Mouse (Mus musculus): ENCODE measurements around the gene Gnaq. TPM values are rescaled to one million over a fixed set of nuclear protein-coding genes. Genes with fewer than 3 reads are reported as not detected.

The Gnaq gene
- polyA plus RNA-seq, 1 experiment from 2014 or later: 4.6 TPM

DNA sequence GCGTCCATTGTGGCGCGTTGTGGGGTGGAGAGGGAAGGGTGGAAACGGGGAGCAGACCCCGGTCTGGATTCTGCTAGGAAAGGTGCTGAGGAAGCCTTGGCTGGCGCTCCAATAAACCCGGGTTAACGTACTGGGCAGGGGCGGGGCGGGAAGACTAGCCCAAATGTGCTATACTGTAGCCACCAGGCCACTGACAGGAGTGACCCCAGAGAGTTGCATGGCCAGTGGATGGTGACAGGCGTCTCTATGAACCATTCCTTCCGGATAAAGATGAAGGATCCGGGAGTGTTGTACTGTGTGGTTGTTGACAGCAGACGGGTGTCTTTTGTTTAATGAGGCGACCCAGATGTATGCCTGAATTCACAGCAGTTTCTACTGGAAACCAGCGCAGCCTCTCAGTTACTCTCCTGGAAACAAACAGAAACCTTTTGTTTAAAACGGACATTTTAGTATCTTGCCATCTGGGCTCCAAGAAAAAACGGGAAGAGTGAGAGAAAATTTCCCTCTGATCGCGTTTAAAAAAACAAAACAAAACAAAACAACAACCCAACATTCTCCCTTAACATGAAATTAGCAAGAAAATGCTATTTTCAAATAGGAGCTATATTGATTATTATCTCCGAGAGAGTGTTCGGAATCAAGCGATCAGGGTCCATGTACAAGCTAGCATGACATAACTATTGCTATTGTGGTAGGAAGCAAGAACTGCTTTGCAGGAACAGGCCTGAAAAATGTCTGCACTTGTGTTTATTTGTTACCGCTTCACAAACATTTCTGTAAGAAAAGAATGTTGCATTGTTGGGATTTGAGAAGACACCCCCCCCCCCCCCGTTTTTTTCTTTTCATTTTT, 1.3 kb downstream of the Gnaq start:
- Histone ChIP-seq H3K4me2 (ENCODE audit: low read depth, low read length) (peak overlapping the region; percentile 57), H3K27me3 (ENCODE audit: control insufficient read depth, insufficient read depth, low read depth, low read length) (peaks cover 26% of the 10 kb centered on the region), H3K36me3 (ENCODE audit: control insufficient read depth, insufficient read depth) (no peaks in the 10 kb centered on the region), H3K4me1 (ENCODE audit: control insufficient read depth, low read depth, low read length) (peaks cover 4% of the 10 kb centered on the region), H3K9ac (ENCODE audit: low read depth, low read length) (peak overlapping the region; percentile 74), H3K4me3 (ENCODE audit: low read depth, low read length) (peak overlapping the region; percentile 69), H3K27ac (ENCODE audit: low read length) (peak overlapping the region; percentile 79), H3K9me3 (replicated peaks; ENCODE audit: control insufficient read depth, low read length) (no peaks in the 10 kb centered on the region)
- ATAC-seq (ENCODE audit: low read depth): no peak
- WGBS (ENCODE audit: insufficient replicate concordance): 9% methylated on average over 24 of the region's 25 CpGs

DNA sequence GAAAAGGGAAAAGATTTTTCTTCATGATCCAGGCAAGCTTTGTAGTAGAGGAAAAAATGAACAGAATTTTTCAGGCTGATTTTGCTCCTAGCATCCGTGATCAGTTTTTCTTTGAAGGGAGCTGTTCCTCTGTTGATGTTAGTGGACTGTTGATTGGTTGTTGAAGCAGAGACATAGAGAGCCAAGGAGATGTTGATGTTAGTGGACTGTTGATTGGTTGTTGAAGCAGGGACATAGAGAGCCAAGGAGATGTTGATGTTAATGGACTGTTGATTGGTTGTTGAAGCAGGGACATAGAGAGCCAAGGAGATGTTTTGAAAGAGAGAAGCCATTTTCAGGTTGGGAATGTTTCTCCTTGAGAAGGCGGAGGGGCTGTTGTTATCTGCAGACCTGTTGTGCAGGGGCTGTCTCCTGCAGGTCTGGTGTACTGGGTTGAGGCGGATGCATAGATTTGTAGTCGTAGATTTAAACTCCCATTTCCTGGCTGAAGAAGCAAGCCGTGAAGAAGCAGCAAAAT, 5.5 kb downstream of the Gnaq start:
- H3K4me1 ChIP-seq (ENCODE audit: control insufficient read depth, low read depth, low read length): peaks cover 16% of the 10 kb centered on the region

DNA sequence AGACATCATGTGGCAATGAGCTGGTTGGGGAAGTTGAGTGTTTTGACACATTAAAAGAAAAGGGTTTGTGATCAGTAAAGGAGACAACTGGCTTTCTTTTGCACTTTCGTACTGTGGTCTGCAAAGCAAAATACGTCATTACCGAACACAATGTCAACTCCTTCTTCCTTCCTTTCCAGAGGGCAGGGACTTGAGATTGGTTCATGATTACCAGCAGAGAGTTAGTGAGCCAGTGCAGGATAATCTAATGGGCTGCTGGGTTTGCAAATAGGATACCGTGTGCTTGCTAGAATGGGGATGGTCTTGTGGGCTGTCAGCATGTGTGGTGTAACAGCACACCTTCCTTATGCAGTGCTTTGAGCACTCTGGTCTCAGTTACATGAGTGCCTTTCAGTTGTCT, 8.1 kb downstream of the Gnaq start:
- Histone ChIP-seq H3K36me3 (ENCODE audit: control insufficient read depth, insufficient read depth) (no peaks in the 10 kb centered on the region), H3K9ac (ENCODE audit: low read depth, low read length) (no peak overlapping the region), H3K4me2 (ENCODE audit: low read depth, low read length) (no peak overlapping the region), H3K27me3 (ENCODE audit: control insufficient read depth, insufficient read depth, low read depth, low read length) (no peaks in the 10 kb centered on the region), H3K27ac (ENCODE audit: low read length) (0 out of 2 replicates have a peak overlapping the region, but pooled peaks have one; percentile 33), H3K4me3 (ENCODE audit: low read depth, low read length) (no peak overlapping the region), H3K9me3 (replicated peaks; ENCODE audit: control insufficient read depth, low read length) (no peaks in the 10 kb centered on the region), H3K4me1 (ENCODE audit: control insufficient read depth, low read depth, low read length) (peaks cover 16% of the 10 kb centered on the region)
- 23% methylated on average over 4 of the region's 4 CpGs for WGBS (ENCODE audit: insufficient replicate concordance)
- peak; percentile 11; the same call in 1 of the 2 replicates for ATAC-seq (ENCODE audit: low read depth)

More for the DNA sequence above, 5.5 kb downstream of the Gnaq start:
- H3K27me3 ChIP-seq (ENCODE audit: control insufficient read depth, insufficient read depth, low read depth, low read length): peaks cover 13% of the 10 kb centered on the region
- H3K9ac ChIP-seq (ENCODE audit: low read depth, low read length): no peak overlapping the region
- no peak overlapping the region for H3K4me2 ChIP-seq (ENCODE audit: low read depth, low read length)
- no peak overlapping the region for H3K27ac ChIP-seq (ENCODE audit: low read length)
- no peak overlapping the region for H3K4me3 ChIP-seq (ENCODE audit: low read depth, low read length)
- H3K36me3 ChIP-seq (ENCODE audit: control insufficient read depth, insufficient read depth): no peaks in the 10 kb centered on the region
- 43% methylated on average over 5 of the region's 5 CpGs for WGBS (ENCODE audit: insufficient replicate concordance)
- no peak for ATAC-seq (ENCODE audit: low read depth)
- no peaks in the 10 kb centered on the region for H3K9me3 ChIP-seq (replicated peaks; ENCODE audit: control insufficient read depth, low read length)

DNA sequence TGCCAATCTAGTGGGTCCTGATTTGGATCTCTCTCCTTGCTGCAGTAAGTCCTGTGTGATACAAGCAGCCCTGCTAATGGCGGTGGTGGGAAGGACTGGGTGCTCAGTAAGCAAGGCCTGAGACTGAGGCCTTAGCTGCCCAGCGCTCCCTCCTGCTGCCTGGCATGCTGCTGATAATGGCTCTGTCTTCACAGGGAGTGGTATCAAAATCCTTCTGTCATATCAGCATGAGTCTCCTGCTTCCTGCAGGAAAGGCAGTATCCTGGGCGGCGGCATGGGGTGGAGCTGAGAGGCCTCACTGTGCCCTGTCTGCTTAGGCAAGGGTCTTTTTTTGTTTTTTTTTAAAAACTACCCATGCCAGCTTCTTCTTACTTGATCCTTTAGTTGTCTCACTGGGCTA, 9.2 kb downstream of the Gnaq start:
- H3K9ac ChIP-seq (ENCODE audit: low read depth, low read length): no peak overlapping the region
- WGBS (ENCODE audit: insufficient replicate concordance): 8% methylated on average over 4 of the region's 4 CpGs
- no peak overlapping the region for H3K4me2 ChIP-seq (ENCODE audit: low read depth, low read length)
- no peaks in the 10 kb centered on the region for H3K27me3 ChIP-seq (ENCODE audit: control insufficient read depth, insufficient read depth, low read depth, low read length)
- no peak overlapping the region for H3K4me3 ChIP-seq (ENCODE audit: low read depth, low read length)
- H3K4me1 ChIP-seq (ENCODE audit: control insufficient read depth, low read depth, low read length): peaks cover 16% of the 10 kb centered on the region
- peak; percentile 65 for ATAC-seq (ENCODE audit: low read depth)
- H3K27ac ChIP-seq (ENCODE audit: low read length): no peak overlapping the region
- no peaks in the 10 kb centered on the region for H3K36me3 ChIP-seq (ENCODE audit: control insufficient read depth, insufficient read depth)
- H3K9me3 ChIP-seq (replicated peaks; ENCODE audit: control insufficient read depth, low read length): no peaks in the 10 kb centered on the region

DNA sequence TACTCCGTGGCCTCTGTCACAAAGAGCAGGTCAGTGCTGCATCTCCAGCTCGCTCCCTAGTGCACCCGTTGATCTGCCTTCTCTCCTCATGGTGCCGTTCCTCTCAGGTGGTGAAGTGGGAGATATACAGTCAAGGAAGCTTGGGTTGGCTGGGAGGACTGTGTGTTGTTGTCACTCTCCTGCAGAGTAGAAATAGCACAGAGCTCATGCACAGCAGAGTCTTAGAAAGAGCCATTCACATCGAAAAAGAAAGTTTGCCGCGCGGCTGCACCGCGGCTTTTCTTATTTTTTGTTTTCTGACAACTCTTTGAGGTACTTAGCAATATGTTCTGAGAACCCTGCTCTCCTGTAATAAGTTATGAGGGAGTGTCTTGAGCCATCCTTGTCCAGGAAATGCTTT, 10.4 kb downstream of the Gnaq start:
- no peak overlapping the region for H3K4me2 ChIP-seq (ENCODE audit: low read depth, low read length)
- H3K9ac ChIP-seq (ENCODE audit: low read depth, low read length): no peak overlapping the region
- H3K27ac ChIP-seq (ENCODE audit: low read length): no peak overlapping the region
- no peak for ATAC-seq (ENCODE audit: low read depth)
- H3K4me3 ChIP-seq (ENCODE audit: low read depth, low read length): no peak overlapping the region
- peaks cover 16% of the 10 kb centered on the region for H3K4me1 ChIP-seq (ENCODE audit: control insufficient read depth, low read depth, low read length)
- WGBS (ENCODE audit: insufficient replicate concordance): 71% methylated on average over 10 of the region's 10 CpGs
- H3K9me3 ChIP-seq (replicated peaks; ENCODE audit: control insufficient read depth, low read length): no peaks in the 10 kb centered on the region
- no peaks in the 10 kb centered on the region for H3K27me3 ChIP-seq (ENCODE audit: control insufficient read depth, insufficient read depth, low read depth, low read length)
- no peaks in the 10 kb centered on the region for H3K36me3 ChIP-seq (ENCODE audit: control insufficient read depth, insufficient read depth)

DNA sequence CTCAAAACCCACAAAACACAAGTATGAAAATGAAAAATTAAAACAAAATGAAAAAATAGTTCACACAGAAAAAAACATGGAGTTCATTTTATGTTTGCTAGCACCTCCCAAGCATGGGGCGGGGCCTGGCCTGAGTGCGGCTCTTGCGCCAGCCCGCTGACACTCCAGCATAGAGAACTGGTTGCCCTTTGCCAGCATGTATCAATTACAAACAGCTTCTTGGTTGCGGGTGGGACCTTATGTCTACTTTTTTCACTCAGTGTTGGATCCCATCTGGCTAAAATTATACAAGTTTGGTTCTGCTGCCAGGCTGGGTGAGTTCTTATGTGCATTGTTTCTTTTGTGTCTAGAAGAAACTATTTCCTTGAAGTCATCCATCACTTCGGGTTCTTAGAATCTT, 14.8 kb downstream of the Gnaq start:
- WGBS (ENCODE audit: insufficient replicate concordance): 70% methylated on average over 6 of the region's 6 CpGs
- no peaks in the 10 kb centered on the region for H3K36me3 ChIP-seq (ENCODE audit: control insufficient read depth, insufficient read depth)
- no peaks in the 10 kb centered on the region for H3K27me3 ChIP-seq (ENCODE audit: control insufficient read depth, insufficient read depth, low read depth, low read length)
- no peak overlapping the region for H3K4me3 ChIP-seq (ENCODE audit: low read depth, low read length)
- no peak overlapping the region for H3K9ac ChIP-seq (ENCODE audit: low read depth, low read length)
- no peak overlapping the region for H3K4me2 ChIP-seq (ENCODE audit: low read depth, low read length)
- H3K27ac ChIP-seq (ENCODE audit: low read length): no peak overlapping the region
- peaks cover 3% of the 10 kb centered on the region; the same call in 1 of the 2 replicates for H3K4me1 ChIP-seq (ENCODE audit: control insufficient read depth, low read depth, low read length)
- no peak for ATAC-seq (ENCODE audit: low read depth)
- H3K9me3 ChIP-seq (replicated peaks; ENCODE audit: control insufficient read depth, low read length): no peaks in the 10 kb centered on the region

DNA sequence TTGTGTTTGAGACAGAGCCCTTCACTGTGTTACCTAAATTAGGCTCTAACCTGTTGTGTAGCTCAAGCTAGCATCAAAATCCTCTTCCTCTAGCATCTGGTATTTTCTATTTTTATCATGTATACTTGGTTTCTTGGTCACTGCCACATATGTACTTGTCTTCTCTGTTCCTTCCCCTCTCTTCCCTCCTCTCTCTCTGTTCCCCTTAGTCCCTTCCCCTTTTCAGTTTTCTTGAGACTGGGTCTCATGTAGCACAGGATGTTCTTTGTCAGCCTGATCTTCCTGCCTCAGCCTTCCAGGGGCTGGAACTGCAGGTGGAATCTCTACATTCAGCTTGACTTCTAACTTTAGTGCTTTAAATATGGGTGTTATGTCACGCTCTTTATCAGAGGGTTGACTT, 16.5 kb downstream of the Gnaq start:
- no peaks in the 10 kb centered on the region for H3K36me3 ChIP-seq (ENCODE audit: control insufficient read depth, insufficient read depth)
- H3K4me1 ChIP-seq (ENCODE audit: control insufficient read depth, low read depth, low read length): no peaks in the 10 kb centered on the region; the same call in 1 of the 2 replicates
- H3K27me3 ChIP-seq (ENCODE audit: control insufficient read depth, insufficient read depth, low read depth, low read length): no peaks in the 10 kb centered on the region
- H3K4me3 ChIP-seq (ENCODE audit: low read depth, low read length): no peak overlapping the region
- ATAC-seq (ENCODE audit: low read depth): no peak
- no peak overlapping the region for H3K9ac ChIP-seq (ENCODE audit: low read depth, low read length)
- WGBS (ENCODE audit: insufficient replicate concordance): 56% methylated on average over 1 of the region's 1 CpGs
- no peaks in the 10 kb centered on the region for H3K9me3 ChIP-seq (replicated peaks; ENCODE audit: control insufficient read depth, low read length)
- no peak overlapping the region for H3K4me2 ChIP-seq (ENCODE audit: low read depth, low read length)
- no peak overlapping the region for H3K27ac ChIP-seq (ENCODE audit: low read length)

DNA sequence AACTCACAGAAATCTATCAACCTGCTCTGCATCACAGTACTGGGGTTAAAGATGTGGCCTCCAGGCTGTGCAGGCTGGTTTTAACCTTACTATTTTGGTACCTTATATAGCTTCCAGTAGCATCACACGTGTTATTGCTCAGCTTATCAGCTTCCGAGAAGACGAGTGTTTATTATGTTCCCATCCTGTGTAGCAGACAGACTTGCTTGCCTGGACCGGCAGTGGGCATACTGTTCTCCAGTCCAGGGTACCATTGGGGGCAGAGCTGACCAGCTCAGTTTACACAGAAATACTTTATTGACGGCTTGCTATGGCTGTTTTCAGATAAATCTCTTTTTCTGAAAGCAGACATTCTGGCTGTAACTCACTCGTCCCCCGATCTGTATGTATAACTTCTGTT, 17.7 kb downstream of the Gnaq start:
- 61% methylated on average over 7 of the region's 7 CpGs for WGBS (ENCODE audit: insufficient replicate concordance)
- no peaks in the 10 kb centered on the region for H3K9me3 ChIP-seq (replicated peaks; ENCODE audit: control insufficient read depth, low read length)
- no peak overlapping the region for H3K4me3 ChIP-seq (ENCODE audit: low read depth, low read length)
- no peaks in the 10 kb centered on the region for H3K36me3 ChIP-seq (ENCODE audit: control insufficient read depth, insufficient read depth)
- no peaks in the 10 kb centered on the region; the same call in 1 of the 2 replicates for H3K4me1 ChIP-seq (ENCODE audit: control insufficient read depth, low read depth, low read length)
- no peaks in the 10 kb centered on the region for H3K27me3 ChIP-seq (ENCODE audit: control insufficient read depth, insufficient read depth, low read depth, low read length)
- H3K9ac ChIP-seq (ENCODE audit: low read depth, low read length): no peak overlapping the region
- ATAC-seq (ENCODE audit: low read depth): no peak
- no peak overlapping the region for H3K4me2 ChIP-seq (ENCODE audit: low read depth, low read length)
- no peak overlapping the region for H3K27ac ChIP-seq (ENCODE audit: low read length)

DNA sequence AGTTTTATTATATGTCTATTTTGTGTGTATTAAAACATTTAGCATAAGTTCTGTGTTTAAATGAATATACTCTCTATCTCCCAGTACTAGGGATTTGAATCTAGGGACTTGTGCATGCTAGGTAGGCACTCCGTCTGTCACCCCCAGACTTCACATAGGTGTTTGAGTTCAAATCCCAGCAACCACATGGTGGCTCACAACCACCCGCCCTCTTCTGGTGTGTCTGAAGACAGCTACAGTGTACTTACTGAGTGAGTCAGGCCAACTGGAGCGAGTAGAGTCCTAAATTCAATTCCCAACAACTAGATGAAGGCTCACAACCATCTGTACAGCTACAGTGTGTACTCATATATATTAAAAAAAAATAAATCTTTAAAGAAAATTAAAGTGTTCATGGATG, 21.2 kb downstream of the Gnaq start:
- H3K4me3 ChIP-seq (ENCODE audit: low read depth, low read length): no peak overlapping the region
- WGBS (ENCODE audit: insufficient replicate concordance): 59% methylated on average over 3 of the region's 3 CpGs
- no peak for ATAC-seq (ENCODE audit: low read depth)

More for the DNA sequence above, 21.2 kb downstream of the Gnaq start:
- H3K9me3 ChIP-seq (replicated peaks; ENCODE audit: control insufficient read depth, low read length): no peaks in the 10 kb centered on the region
- H3K27ac ChIP-seq (ENCODE audit: low read length): no peak overlapping the region
- no peak overlapping the region for H3K4me2 ChIP-seq (ENCODE audit: low read depth, low read length)
- no peaks in the 10 kb centered on the region; the same call in 1 of the 2 replicates for H3K4me1 ChIP-seq (ENCODE audit: control insufficient read depth, low read depth, low read length)
- H3K9ac ChIP-seq (ENCODE audit: low read depth, low read length): no peak overlapping the region
- H3K36me3 ChIP-seq (ENCODE audit: control insufficient read depth, insufficient read depth): no peaks in the 10 kb centered on the region
- H3K27me3 ChIP-seq (ENCODE audit: control insufficient read depth, insufficient read depth, low read depth, low read length): no peaks in the 10 kb centered on the region
